Mouse (Mus musculus): Measurements from ENCODE around the gene Relch. TPM values are rescaled to one million over a fixed set of nuclear protein-coding genes. Genes with fewer than 3 reads are reported as not detected.

Relch gene
- total RNA-seq, 4 experiments from 2014 or later = 78.2 to 97.8 (median 88.8) TPM

DNA sequence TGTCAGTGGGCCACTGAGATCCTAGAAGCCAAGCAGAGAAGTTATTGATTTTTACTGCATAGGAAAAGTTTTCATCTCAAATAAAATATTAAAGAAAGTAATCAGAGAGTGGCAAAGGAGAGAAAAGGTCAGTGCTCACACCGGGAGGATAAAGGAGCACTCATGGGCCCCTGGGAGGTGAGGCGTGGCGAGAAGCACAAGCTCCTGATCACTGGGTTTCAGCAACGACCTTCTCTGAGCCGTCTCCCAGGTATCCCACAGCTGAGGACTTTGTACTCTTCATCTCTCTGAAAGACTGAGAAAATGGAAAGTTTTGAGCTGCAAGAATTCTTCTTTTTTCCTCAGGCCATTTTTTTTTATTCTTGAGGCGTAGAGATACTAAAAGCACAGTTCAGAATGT, 131.0 kb downstream of the Relch start:
- no peak for DNase-seq (ENCODE audit: low spot score in 2 of 2)

DNA sequence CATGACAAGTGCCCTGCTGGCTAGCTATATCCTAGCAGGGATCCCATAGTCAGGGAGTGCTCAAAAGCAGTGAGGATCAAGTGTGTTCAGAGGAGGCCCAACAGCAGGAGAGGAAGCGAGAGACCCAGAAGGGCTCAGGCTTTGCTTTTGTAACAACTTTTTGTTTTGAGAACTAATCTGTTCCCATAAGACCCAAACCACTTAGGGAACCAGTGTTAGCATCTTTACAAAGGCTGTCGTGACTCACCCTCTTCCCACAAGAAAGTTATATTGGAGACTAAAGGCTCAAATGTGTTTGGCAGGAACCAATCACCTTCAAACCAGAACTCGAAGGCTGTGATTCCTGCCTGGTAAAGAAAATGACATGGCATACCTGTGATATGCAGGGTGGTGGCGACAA, 132.0 kb downstream of the Relch start:
- no peak for DNase-seq (ENCODE audit: low spot score in 2 of 2)

- no peak for DNase-seq (ENCODE audit: low spot score in 2 of 2)
These were observed 136.9 kb downstream of the Relch start for GRCm38 (mm10) chr1:105800570-105800969.

DNA sequence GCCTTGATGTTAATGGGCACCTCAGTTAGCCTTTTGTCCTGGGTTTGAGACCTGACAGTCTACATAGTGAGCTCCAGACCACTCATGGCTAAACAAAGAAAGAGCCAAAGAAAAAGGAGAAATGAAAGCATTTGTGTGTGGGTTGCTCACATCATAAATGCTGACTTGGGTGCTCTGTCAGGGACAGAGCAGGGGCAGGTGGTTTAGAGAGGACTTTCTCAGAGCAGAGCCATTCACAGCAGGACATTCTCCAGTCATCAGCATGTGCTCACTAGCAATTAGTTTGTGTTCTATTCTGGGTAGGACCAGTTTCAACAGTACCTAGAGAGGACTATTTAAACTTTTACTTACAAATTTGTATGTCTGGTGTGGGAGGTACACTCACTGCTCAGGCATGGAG, 137.6 kb downstream of the Relch start:
- DNase-seq (ENCODE audit: low spot score in 2 of 2) = no peak

GRCm38 (mm10) chr1:105802941-105803340, 139.3 kb downstream of the Relch start:
- DNase-seq (ENCODE audit: low spot score in 2 of 2) = no peak

DNA sequence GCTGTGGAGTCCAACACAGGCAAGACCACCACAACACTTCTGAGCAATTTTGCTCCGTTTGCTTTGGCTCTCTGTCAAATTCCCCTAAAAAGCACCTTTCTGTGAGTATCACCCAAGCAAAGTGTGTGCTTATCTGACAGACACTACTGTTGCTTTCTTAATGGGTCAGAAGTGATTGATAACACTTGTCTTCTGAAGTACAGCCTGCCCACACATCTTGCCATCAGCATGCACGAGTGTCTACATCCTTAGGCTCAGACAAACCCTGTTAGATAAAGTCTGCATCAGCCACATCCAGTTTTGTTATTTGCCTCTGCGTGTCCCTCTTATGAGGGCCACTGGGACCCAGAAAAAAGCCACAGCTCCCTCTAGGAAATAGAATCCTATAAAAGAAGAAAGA, 140.6 kb downstream of the Relch start:
- no peak for DNase-seq (ENCODE audit: low spot score in 2 of 2)

Other genes with a start within 250 kb of the Relch start
- 10 to 100 TPM; 17.5 to 27.9 (median 23.5) TPM for gene Pign, start 184 bp upstream of the Relch start, total RNA-seq (2022)
- gene Tnfrsf11a, start 116.9 kb downstream of the Relch start, total RNA-seq (2022) = 1 to 10 TPM; 2.1 to 7.0 (median 4.6) TPM